Mouse (Mus musculus): ENCODE results near the gene Edc3.

Gene Edc3

GRCm38 (mm10) chr9:57708068-57708719 lies at the start of gene Edc3:
TSS of gene Edc3 (plus strand) at chr9:57708540.
- in situ Hi-C loops (cut with MboI, MseI) = loop anchor here (5.0 kb wide), 2 partner anchors 46 to 54 kb away; no protein-coding TSS in a partner anchor

GRCm38 (mm10) chr9:57658970-57659369 lies 49.4 kb upstream of the Edc3 start:
- in situ Hi-C loops (cut with MboI, MseI) = loop anchor here (5.0 to 10.0 kb wide), 2 partner anchors 42 to 114 kb away; no protein-coding TSS in a partner anchor

- in situ Hi-C loops (cut with MboI, MseI) = loop anchor here (5.0 to 10.0 kb wide), 4 partner anchors 42 to 115 kb away; partner anchors contain the start of gene Edc3
These were observed 48.6 kb upstream of the Edc3 start for GRCm38 (mm10) chr9:57659774-57660173.

- in situ Hi-C loops (cut with MboI, MseI) = loop anchor here (5.0 kb wide), 2 partner anchors 47 to 87 kb away; partner anchors contain the start of gene Edc3
These were observed 47.8 kb upstream of the Edc3 start for GRCm38 (mm10) chr9:57660501-57660900.

GRCm38 (mm10) chr9:57661552-57661951 lies 46.8 kb upstream of the Edc3 start:
- in situ Hi-C loops (cut with MboI, MseI) = loop anchor here (5.0 kb wide), 2 partner anchors 46 to 86 kb away; partner anchors contain the start of gene Edc3

DNA sequence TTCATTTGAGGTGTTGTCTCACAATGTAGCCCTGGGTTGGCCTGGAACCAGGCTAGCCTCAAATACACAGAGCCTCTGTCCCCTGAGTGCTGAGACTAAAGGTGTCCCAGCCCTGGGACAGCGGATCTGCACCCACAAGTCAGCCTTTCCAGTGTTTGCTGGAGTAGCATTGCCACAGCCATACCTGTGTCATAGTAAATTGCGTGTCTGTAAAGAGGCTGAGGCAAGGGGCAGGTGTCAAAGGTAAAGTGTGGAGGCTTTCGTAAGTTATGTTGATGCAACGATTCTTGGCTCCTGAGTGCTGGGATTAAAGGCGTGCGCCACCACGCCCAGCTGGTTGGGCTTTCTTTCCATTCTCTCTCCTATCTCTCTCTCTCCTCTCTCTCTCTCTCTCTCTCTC lies 43.7 kb upstream of the Edc3 start:
- in situ Hi-C loops (cut with MboI, MseI) = loop anchor here (5.0 kb wide), 2 partner anchors 43 to 83 kb away; partner anchors contain the start of gene Edc3

DNA sequence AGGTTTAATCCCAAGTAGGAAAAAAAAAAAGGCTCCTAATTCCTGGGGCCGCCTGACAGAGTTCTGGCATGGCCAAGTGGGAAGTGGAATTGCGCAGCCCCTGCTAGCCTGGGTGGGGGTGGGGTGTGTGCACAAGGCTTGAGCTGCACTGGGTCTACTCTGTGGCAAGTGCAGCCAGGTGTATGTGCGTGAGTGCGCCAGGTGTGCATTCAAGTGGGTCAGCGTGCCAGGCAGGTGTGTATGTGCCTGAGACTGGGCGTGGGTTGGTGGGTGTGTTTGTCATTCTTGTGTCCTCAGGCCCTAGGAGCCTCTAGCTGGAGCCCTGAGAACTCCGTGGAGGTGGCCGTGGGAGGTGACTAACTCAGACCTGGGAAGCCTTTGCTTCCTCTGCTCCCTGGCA lies 41.8 kb upstream of the Edc3 start:
- in situ Hi-C loops (cut with MboI, MseI) = no loop called here

- in situ Hi-C loops (cut with MboI, MseI) = no loop called here
These were observed 41.2 kb upstream of the Edc3 start for GRCm38 (mm10) chr9:57667136-57667535.

DNA sequence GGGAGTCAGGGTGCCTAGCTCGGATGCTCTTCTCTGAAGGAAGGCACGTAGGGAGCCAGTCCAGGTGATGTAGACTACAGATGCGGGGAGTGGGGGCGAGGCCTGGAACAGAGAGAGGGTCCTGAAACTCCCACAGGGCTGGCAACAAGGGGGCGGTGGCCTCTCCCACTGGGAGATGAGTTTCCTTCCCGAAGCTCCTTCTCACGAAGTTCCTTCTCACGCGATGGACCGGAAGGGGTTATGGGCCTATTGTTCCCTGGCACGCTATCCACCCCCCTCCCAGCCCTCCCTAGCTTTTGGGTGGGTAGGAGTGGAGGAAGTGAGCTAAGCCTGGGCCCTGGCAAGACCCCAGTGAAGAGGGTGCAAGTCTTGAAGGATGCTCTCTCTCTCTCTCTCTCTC lies 40.5 kb upstream of the Edc3 start:
- in situ Hi-C loops (cut with MboI, MseI) = no loop called here

GRCm38 (mm10) chr9:57668277-57668676 lies 40.1 kb upstream of the Edc3 start:
- in situ Hi-C loops (cut with MboI, MseI) = no loop called here

- in situ Hi-C loops (cut with MboI, MseI) = no loop called here
These were observed 38.8 kb upstream of the Edc3 start for GRCm38 (mm10) chr9:57669566-57669965.

DNA sequence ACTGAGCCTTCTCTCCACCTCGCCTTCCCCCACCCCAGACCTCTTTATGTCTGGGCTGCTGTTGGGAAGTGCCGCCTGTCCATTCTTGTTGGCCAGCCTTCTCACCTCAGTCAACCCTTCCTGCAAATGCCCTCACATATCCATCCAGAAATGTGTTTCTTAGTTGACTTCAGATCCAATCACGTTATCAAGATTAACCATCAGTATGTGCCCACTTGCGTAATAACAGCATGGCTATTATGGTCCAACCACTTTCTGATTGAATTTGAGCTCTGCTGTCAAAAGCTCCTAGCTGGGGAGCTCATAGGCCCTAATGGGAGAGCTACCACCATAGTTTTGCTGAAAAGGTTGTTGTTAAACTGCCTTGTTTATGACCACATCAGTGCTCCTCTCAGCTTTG lies 37.3 kb upstream of the Edc3 start:
- in situ Hi-C loops (cut with MboI, MseI) = no loop called here

DNA sequence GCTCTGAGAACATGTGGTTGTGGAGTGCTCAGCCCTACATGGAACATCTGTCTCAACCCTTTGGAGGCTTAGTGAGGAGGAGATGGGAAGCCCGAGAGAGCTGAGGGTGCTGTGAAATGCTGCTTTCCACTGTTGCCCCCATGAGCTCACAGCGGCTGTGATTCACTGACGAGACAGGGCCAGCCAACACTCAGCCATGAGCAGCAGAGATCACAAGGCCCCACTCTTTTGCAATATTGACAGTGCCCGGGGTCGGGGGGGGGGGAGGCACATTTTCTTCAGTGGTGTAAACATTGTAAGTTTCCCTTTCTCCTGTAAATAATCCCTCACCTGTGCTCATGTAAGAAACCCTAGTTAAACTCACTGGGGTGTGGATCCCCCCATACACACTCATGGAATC lies 36.8 kb upstream of the Edc3 start:
- in situ Hi-C loops (cut with MboI, MseI) = no loop called here

- in situ Hi-C loops (cut with MboI, MseI) = no loop called here
These were observed 26.9 kb upstream of the Edc3 start for GRCm38 (mm10) chr9:57681411-57681810.

DNA sequence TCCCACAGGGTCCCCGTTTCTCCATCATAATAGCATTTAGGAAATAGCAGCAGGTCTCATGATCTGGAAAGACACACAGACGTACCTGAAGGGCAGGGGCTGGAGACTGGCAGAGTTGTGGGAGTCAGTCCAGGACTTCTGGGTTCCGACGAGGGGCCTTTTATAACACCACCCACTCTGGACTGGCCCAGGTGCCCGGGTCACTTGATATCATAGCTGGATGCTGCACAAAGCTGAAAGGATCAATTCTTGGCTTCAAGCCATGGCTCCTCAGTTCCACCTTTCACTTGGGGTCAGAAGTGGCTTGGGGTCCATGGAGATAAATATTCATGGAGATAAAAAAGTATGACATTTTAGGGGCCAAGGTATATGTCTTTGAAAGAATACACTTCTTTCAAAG lies 24.8 kb upstream of the Edc3 start, which contains the start of gene Cyp1a2:
Gene Cyp1a2, minus strand, starts transcription at position 184 of the 400 bp plus-strand sequence.
- in situ Hi-C loops (cut with MboI, MseI) = no loop called here

DNA sequence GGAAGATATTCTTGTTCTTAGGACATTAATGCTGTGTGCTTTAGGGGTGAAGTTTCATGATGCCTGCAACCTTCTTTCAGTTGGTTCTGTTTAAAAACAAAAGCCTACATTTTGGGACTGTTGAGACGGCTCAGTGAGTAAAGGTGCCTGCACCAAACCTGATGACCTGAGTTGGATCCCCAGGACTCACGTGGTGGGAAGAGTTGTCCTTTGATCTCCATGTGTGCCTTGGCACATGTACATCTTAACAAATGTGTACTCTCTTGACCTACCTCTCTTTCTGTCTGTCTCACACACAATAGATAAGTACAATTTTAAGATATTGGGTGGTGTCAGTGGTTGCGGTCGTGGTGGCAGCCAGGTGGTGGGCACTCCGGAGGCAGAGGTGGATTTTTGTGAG lies 22.3 kb upstream of the Edc3 start:
- in situ Hi-C loops (cut with MboI, MseI) = no loop called here

DNA sequence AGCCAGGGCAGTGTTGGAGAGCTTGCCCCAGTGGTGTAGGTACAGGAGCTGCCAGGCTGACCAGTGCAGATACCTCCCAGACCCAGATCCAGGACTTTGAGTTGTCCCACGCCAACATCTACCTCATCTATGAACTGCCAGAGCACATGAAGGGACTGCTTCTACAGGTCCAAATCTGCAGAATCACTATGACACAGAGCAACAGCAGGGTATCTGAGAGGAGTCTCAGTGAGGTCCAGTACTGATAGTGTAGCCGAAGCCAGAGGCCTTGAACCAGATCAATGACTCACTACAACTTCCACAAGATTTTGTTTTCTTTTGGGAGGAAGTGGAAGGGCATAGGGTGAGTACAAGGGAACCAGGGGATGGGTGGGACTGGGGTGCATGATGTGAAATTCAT lies 20.6 kb upstream of the Edc3 start, which contains the start of gene Cyp1a1:
Gene Cyp1a1, plus strand, starts transcription at position 178 of the 400 bp plus-strand sequence.
- in situ Hi-C loops (cut with MboI, MseI) = no loop called here

GRCm38 (mm10) chr9:57688158-57688557 lies 20.2 kb upstream of the Edc3 start:
- in situ Hi-C loops (cut with MboI, MseI) = no loop called here

DNA sequence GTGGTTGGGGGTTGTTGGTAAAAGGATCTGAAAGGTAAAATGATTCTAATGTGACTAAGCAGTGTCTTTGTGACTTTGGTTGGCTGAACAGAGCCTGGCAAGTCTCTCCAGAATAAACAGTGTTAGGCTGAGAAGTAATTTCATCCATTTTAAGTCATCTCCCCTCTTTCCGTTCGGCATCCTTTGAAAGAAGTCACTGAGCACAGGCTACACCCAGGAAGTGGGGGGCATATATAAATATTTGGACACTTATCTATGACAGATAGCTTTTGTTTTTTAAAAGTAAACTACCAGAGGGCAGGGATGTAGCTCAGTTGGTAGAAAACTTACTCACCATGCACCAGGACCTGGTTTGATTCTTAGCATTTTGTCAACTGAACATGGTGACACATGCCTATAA lies 19.7 kb upstream of the Edc3 start:
- in situ Hi-C loops (cut with MboI, MseI) = no loop called here

DNA sequence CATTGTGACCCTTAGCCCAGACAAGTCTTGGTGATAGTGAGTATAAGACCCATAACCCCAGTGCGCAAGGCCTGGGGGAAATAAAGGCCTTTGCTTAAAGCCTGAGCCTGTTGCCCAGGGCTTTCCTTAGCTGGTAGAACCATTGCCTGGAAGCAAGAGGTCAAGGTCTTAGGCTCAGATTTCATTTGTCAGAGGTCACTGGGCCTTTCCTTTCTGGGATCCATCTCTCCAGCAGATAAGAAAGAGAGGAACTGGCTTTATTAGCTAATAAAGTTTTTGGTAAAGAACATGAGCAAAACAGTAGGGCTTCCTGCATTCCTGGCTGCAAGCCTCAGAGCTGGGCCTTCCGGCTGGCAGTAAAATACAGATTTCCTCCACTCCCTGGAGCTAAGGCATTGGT lies 14.2 kb upstream of the Edc3 start:
- in situ Hi-C loops (cut with MboI, MseI) = no loop called here

- in situ Hi-C loops (cut with MboI, MseI) = no loop called here
These were observed 11.7 kb upstream of the Edc3 start for GRCm38 (mm10) chr9:57696380-57697285.

GRCm38 (mm10) chr9:57697380-57697779 lies 11.0 kb upstream of the Edc3 start:
- in situ Hi-C loops (cut with MboI, MseI) = no loop called here
